In the genomic region with DNA sequence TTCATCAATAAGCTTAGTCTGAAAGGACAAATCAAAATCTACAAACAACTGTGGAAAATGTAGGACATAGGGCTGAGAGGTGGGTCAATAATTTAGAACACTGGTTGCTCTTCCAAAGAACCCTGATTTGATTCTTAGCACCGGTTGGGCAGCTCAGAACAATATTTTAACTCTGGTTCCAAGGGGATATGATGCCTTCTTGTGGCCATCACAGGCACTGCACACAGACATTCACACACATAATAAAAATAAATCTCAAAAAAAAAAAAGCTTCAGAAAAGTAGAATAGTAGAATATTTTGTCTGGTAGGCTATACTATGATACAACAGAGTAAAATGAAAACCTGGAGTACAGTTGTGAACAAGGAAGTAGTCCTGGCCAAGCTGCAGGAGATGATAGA, we compare ENCODE assay signal across 1 mouse cellular context.
TF ChIP-seq lines count a peak whose summit lies in the region.

No protein-coding gene starts in this region.

TF ChIP-seq in MEL, 35 proteins besides CTCF, POLR2A, EP300 and RAD21 (continued from another document):
- TF ChIP-seq USF1 (IDR thresholded peaks at IDR 0.05; ENCODE audit: low read depth, low read length) (no peak), SMC3 (IDR thresholded peaks at IDR 0.05; ENCODE audit: low read depth, low read length) (no peak; the same call in 1 of the 2 replicates)
